Mouse (Mus musculus) WW6 (cell line): ENCODE results near the gene Arl10.

Experiments used
- DNase-seq: peaks from one replicate; pipeline ENCODE4 v3.0.0-alpha.2; 2013; ENCODE audit warnings: low read depth, low spot score

The Arl10 gene

GRCm38 (mm10) chr13:54616307-54616706 is 41.5 kb downstream of the Arl10 start:
- DNase-seq, result no peak

- no peak for DNase-seq
These were observed 42.2 kb downstream of the Arl10 start for GRCm38 (mm10) chr13:54616998-54617397.

- peak; percentile 86 for DNase-seq
These were observed 46.5 kb downstream of the Arl10 start, which contains the start of gene Faf2 for GRCm38 (mm10) chr13:54621155-54621932. Gene Faf2, plus strand, starts transcription at chr13:54621784.

- no peak for DNase-seq
These were observed 47.2 kb downstream of the Arl10 start for GRCm38 (mm10) chr13:54621960-54622521.

GRCm38 (mm10) chr13:54629128-54629527 is 54.3 kb downstream of the Arl10 start:
- no peak for DNase-seq
